ENCODE assay signal across 8 mouse cellular contexts in genomic region chr1:143813676-143814360, GRCm38 (mm10). TPM values are rescaled to one million over a fixed set of nuclear protein-coding genes. Genes with fewer than 3 reads are reported as not detected.
DNase-seq lines count a peak whose midpoint lies in the region; ATAC-seq and TF ChIP-seq lines count a peak whose summit lies in the region.

No protein-coding gene starts in this region.

- H3K4me1 ChIP-seq in embryonic facial prominence, embryonic 10.5 days, result no peaks in the 10 kb centered on the region
- no peaks in the 10 kb centered on the region for H3K4me1 ChIP-seq in intestine, embryonic 16.5 days (ENCODE audit: control insufficient read depth, insufficient read depth, low read length)
- no peaks in the 10 kb centered on the region for H3K4me1 ChIP-seq in midbrain, embryonic 11.5 days (ENCODE audit: control insufficient read depth, insufficient read depth, low read length)
- no peaks in the 10 kb centered on the region for H3K4me1 ChIP-seq in small intestine, adult 2 months (ENCODE audit: control insufficient read depth, insufficient read depth, insufficient read length, low read length)

- H3K27ac ChIP-seq in embryonic facial prominence, embryonic 10.5 days (replicated peaks), result no peak overlapping the region
- H3K27ac ChIP-seq in intestine, embryonic 16.5 days (ENCODE audit: low read length), result no peak overlapping the region
- no peak overlapping the region for H3K27ac ChIP-seq in midbrain, embryonic 11.5 days (ENCODE audit: low read depth, low read length)
- H3K27ac ChIP-seq in small intestine, adult 2 months (ENCODE audit: insufficient read depth, low read depth, low read length), result no peak overlapping the region

- peak; percentile 91 for DNase-seq in adrenal gland, postnatal 14 days
- peak; percentile 86 for DNase-seq in embryonic facial prominence, embryonic 10.5 days (ENCODE audit: low spot score)
- peak; percentile 55 to 68 for DNase-seq in left cerebral cortex, postnatal 36 days (ENCODE audit: low spot score in 2 of 2)
- DNase-seq in midbrain, embryonic 11.5 days (ENCODE audit: low spot score, missing footprints), result peak; percentile 96
- no peak for DNase-seq in MN1 (ENCODE audit: low spot score)

- no peaks in the 10 kb centered on the region for H3K9me3 ChIP-seq in embryonic facial prominence, embryonic 10.5 days
- H3K9me3 ChIP-seq in intestine, embryonic 16.5 days (ENCODE audit: control insufficient read depth, low read length), result no peaks in the 10 kb centered on the region
- H3K9me3 ChIP-seq in midbrain, embryonic 11.5 days (ENCODE audit: control insufficient read depth, low read length), result no peaks in the 10 kb centered on the region

- TF ChIP-seq CTCF in small intestine, adult 2 months (IDR thresholded peaks at IDR 0.05; ENCODE audit: extremely low read depth, insufficient read length, insufficient replicate concordance, low read depth, low read length), result peak; percentile 79; the same call in 1 of the 2 replicates

- peak; percentile 99 for ATAC-seq in granulocyte monocyte progenitor cell, adult 5-6 weeks (replicated peaks; ENCODE audit: poor library complexity, severe bottlenecking)
- ATAC-seq in intestine, embryonic 16.5 days, result peak; percentile 84
- ATAC-seq in midbrain, embryonic 11.5 days (ENCODE audit: low FRiP score), result peak; percentile 91

- no peak overlapping the region for H3K4me2 ChIP-seq in intestine, embryonic 16.5 days (ENCODE audit: low read depth, low read length)
- no peak overlapping the region for H3K4me2 ChIP-seq in midbrain, embryonic 11.5 days

- no peak for TF ChIP-seq POLR2A in small intestine, adult 2 months (IDR thresholded peaks at IDR 0.05; ENCODE audit: low read depth, low read length)

- 51% methylated on average over 7 of the region's 7 CpGs for WGBS in embryonic facial prominence, embryonic 10.5 days
- 43% methylated on average over 7 of the region's 7 CpGs for WGBS in intestine, embryonic 16.5 days
- 43% methylated on average over 7 of the region's 7 CpGs for whole genome bisulfite sequencing in midbrain, embryonic 11.5 days
- WGBS in small intestine, adult 2 months, result 41% methylated on average over 7 of the region's 7 CpGs

- peaks cover 7% of the 10 kb centered on the region; the same call in 1 of the 2 replicates for H3K36me3 ChIP-seq in embryonic facial prominence, embryonic 10.5 days (replicated peaks)
- no peaks in the 10 kb centered on the region for H3K36me3 ChIP-seq in intestine, embryonic 16.5 days (ENCODE audit: control insufficient read depth, insufficient read depth, low read length)
- H3K36me3 ChIP-seq in midbrain, embryonic 11.5 days (ENCODE audit: control insufficient read depth, insufficient read depth, low read length), result no peaks in the 10 kb centered on the region
- no peaks in the 10 kb centered on the region for H3K36me3 ChIP-seq in small intestine, adult 2 months (ENCODE audit: control insufficient read depth, insufficient read depth, low read length)

- intact Hi-C loops in left cerebral cortex, postnatal 36 days (cut with DNase I), result loop anchor here (1.0 kb wide), 1 partner anchor 190 kb away; the partner anchor contains the start of gene Rgs2

- H3K9ac ChIP-seq in intestine, embryonic 16.5 days (ENCODE audit: low read depth, low read length), result no peak overlapping the region
- no peak overlapping the region for H3K9ac ChIP-seq in midbrain, embryonic 11.5 days (ENCODE audit: low read length)

- no peak overlapping the region for H3K4me3 ChIP-seq in embryonic facial prominence, embryonic 10.5 days
- no peak overlapping the region for H3K4me3 ChIP-seq in intestine, embryonic 16.5 days (ENCODE audit: low read length)
- no peak overlapping the region for H3K4me3 ChIP-seq in midbrain, embryonic 11.5 days (ENCODE audit: low read depth, low read length)
- no peak overlapping the region for H3K4me3 ChIP-seq in small intestine, adult 2 months (ENCODE audit: low read depth, low read length)

- no peaks in the 10 kb centered on the region for H3K27me3 ChIP-seq in embryonic facial prominence, embryonic 10.5 days (replicated peaks; ENCODE audit: low read depth, poor library complexity, severe bottlenecking)
- H3K27me3 ChIP-seq in intestine, embryonic 16.5 days (replicated peaks; ENCODE audit: control insufficient read depth, insufficient read depth, low read length), result no peaks in the 10 kb centered on the region
- H3K27me3 ChIP-seq in midbrain, embryonic 11.5 days (ENCODE audit: control insufficient read depth, insufficient read depth, low read length), result no peaks in the 10 kb centered on the region
- no peaks in the 10 kb centered on the region for H3K27me3 ChIP-seq in small intestine, adult 2 months (ENCODE audit: control insufficient read depth, insufficient read depth, low read length)

RNA-seq across cellular contexts. Expression of gene Uchl5, which starts 36.7 kb away (rescaled TPM):
- total RNA-seq in adrenal gland, postnatal 14 days (2021), result 27.7 and 27.8 TPM in 2 replicates
- polyA plus RNA-seq in embryonic facial prominence, embryonic 10.5 days (2016; fragmentation: Nextera tagmentation; extraction: Ambion mirVana), result 118 and 122 TPM in 2 replicates
- 137 and 152 TPM in 2 replicates for total RNA-seq in granulocyte monocyte progenitor cell, adult 5-6 weeks (2014; fragmentation: Nextera tagmentation)
- 200 and 210 TPM in 2 replicates for total RNA-seq in granulocyte monocyte progenitor cell, adult 5-6 weeks (2017)
- polyA plus RNA-seq in intestine, embryonic 16.5 days (2015; fragmentation: Nextera tagmentation; extraction: Ambion mirVana), result 99.8 and 101 TPM in 2 replicates
- total RNA-seq in left cerebral cortex, postnatal 36 days (2021), result 10 to 100 TPM; 38.7 to 40.0 TPM
- 84.5 and 88.5 TPM in 2 replicates for polyA plus RNA-seq in midbrain, embryonic 11.5 days (2014; fragmentation: Nextera tagmentation; extraction: Ambion mirVana)
- polyA plus RNA-seq in small intestine, adult 2 months (2012; rRNA removed), result 0.25 and 2.9 TPM in 2 replicates

RNA-seq across cellular contexts. Expression of gene Trove2, which starts 37.0 kb away (rescaled TPM):
- total RNA-seq in adrenal gland, postnatal 14 days (2021), result 11.0 and 12.6 TPM in 2 replicates
- 29.6 and 31.6 TPM in 2 replicates for polyA plus RNA-seq in embryonic facial prominence, embryonic 10.5 days (2016; fragmentation: Nextera tagmentation; extraction: Ambion mirVana)
- total RNA-seq in granulocyte monocyte progenitor cell, adult 5-6 weeks (2014; fragmentation: Nextera tagmentation), result 1.3 and 1.5 TPM in 2 replicates
- total RNA-seq in granulocyte monocyte progenitor cell, adult 5-6 weeks (2017), result 1.3 and 2.1 TPM in 2 replicates
- polyA plus RNA-seq in intestine, embryonic 16.5 days (2015; fragmentation: Nextera tagmentation; extraction: Ambion mirVana), result 7.8 and 8.3 TPM in 2 replicates
- 10 to 100 TPM; 25.5 to 29.7 TPM for total RNA-seq in left cerebral cortex, postnatal 36 days (2021)
- 42.2 and 47.0 TPM in 2 replicates for polyA plus RNA-seq in midbrain, embryonic 11.5 days (2014; fragmentation: Nextera tagmentation; extraction: Ambion mirVana)
- polyA plus RNA-seq in small intestine, adult 2 months (2012; rRNA removed), result 0.08 and 0.13 TPM in 2 replicates

Comparison
In these comparisons a context has a peak if more than half of its experiments do, and no peak if none do; other contexts are left out.
1. RNA of gene Uchl5, which starts 36.7 kb away (polyA plus RNA-seq): 118 to 122 TPM in embryonic facial prominence, embryonic 10.5 days, 99.8 to 101 TPM in intestine, embryonic 16.5 days and 84.5 to 88.5 TPM in midbrain, embryonic 11.5 days; 0.25 to 2.9 TPM in small intestine, adult 2 months; every median in the first group is over 10 times any median in the second.
2. Peak in every context shown above with its lines, with median percentiles within 50 percentile points of each other: ATAC-seq.